ENCODE assay signal across 8 mouse cellular contexts in genomic region chr13:109440881-109441280, GRCm38 (mm10).
DNase-seq lines count a peak whose midpoint lies in the region; ATAC-seq and TF ChIP-seq lines count a peak whose summit lies in the region.

No protein-coding gene starts in this region.

- H3K9me3 ChIP-seq in intestine, postnatal 0 days (ENCODE audit: control insufficient read depth) = no peaks in the 10 kb centered on the region

- H3K27ac ChIP-seq in intestine, postnatal 0 days (ENCODE audit: low read depth, low read length) = peak overlapping the region; percentile 81

- H3K4me3 ChIP-seq in intestine, postnatal 0 days (ENCODE audit: low read depth, low read length) = peak overlapping the region; percentile 52

- H3K4me2 ChIP-seq in intestine, postnatal 0 days (replicated peaks; ENCODE audit: low read depth) = peak overlapping the region; percentile 89

- peak; percentile 54 for ATAC-seq in granulocyte monocyte progenitor cell, adult 5-6 weeks (replicated peaks; ENCODE audit: poor library complexity, severe bottlenecking)
- ATAC-seq in intestine, postnatal 0 days = peak; percentile 86

- no peaks in the 10 kb centered on the region for H3K36me3 ChIP-seq in intestine, postnatal 0 days (ENCODE audit: control insufficient read depth, insufficient read depth)

- H3K9ac ChIP-seq in intestine, postnatal 0 days (ENCODE audit: low read depth, low read length) = peak overlapping the region; percentile 48; the same call in 1 of the 2 replicates

- DNase-seq in adrenal gland, adult 8-10 months = peak; percentile 70
- DNase-seq in embryo, embryonic 9.5 days (ENCODE audit: extremely low spot score) = peak; percentile 85
- DNase-seq in left cerebral cortex, postnatal 36 days (ENCODE audit: low spot score in 2 of 2) = peak; percentile 80 to 84
- peak; percentile 85 for DNase-seq in mesoderm, embryonic 11.5 days (ENCODE audit: low read depth, low spot score)
- peak; percentile 78 to 82 for DNase-seq in right cerebral cortex, postnatal 36 days (ENCODE audit: low spot score in 2 of 2)
- peak; percentile 70 to 76 for DNase-seq in urinary bladder, postnatal 36 days (ENCODE audit: low spot score in 2 of 2)

- WGBS in intestine, postnatal 0 days = under 1% methylated on average over 12 of the region's 12 CpGs

- intact Hi-C loops in left cerebral cortex, postnatal 36 days (cut with DNase I) = loop anchor here (2.0 to 10.0 kb wide), 3 partner anchors 54 to 104 kb away; no protein-coding TSS in a partner anchor

- H3K4me1 ChIP-seq in intestine, postnatal 0 days (replicated peaks; ENCODE audit: control insufficient read depth, insufficient read depth, low read length) = no peaks in the 10 kb centered on the region

- H3K27me3 ChIP-seq in intestine, postnatal 0 days (replicated peaks; ENCODE audit: control insufficient read depth, insufficient read depth, low read length) = no peaks in the 10 kb centered on the region

- TF ChIP-seq CTCF in intestine, postnatal 0 days (IDR thresholded peaks at IDR 0.05; ENCODE audit: low read depth) = peak; percentile 61

Comparison
In these comparisons a context has a peak if more than half of its experiments do, and no peak if none do; other contexts are left out.
1. Peak in every context shown above with its lines: DNase-seq, ATAC-seq, H3K4me3 ChIP-seq and H3K27ac ChIP-seq.